Mouse (Mus musculus) spleen, adult 2 months (tissue): ENCODE data around the gene Ptger1.

Experiments used
- CTCF ChIP-seq: fragments of 200-500 bp; IDR thresholded peaks from 2 replicates; pipeline ENCODE4 v1.5.1; 2011; ENCODE audit warnings: mild to moderate bottlenecking, inconsistent platforms; ENCODE audit not compliant: insufficient read depth, insufficient read length, insufficient replicate concordance; ENCODE audit errors: extremely low read depth
- POLR2A ChIP-seq: fragments of 200-500 bp; IDR thresholded peaks from 2 replicates; pipeline ENCODE4 v1.6.1; 2011; ENCODE audit warnings: low read depth, low read length, inconsistent platforms

- TF ChIP-seq CTCF, result no peak
- TF ChIP-seq POLR2A, result no peak
These were observed 18.0 kb downstream of the Ptger1 start for GRCm38 (mm10) chr8:83684517-83684916.
